Mouse (Mus musculus): ENCODE measurements around the gene Prm1. TPM values are rescaled to one million over a fixed set of nuclear protein-coding genes. Genes with fewer than 3 reads are reported as not detected.

Gene Prm1
- polyA plus RNA-seq (2012), result not detected in 2 replicates

- TF ChIP-seq GATA1 (IDR thresholded peaks at IDR 0.05; ENCODE audit: low read length), result no peak
Observed at GRCm38 (mm10) chr16:10805789-10806527, at the start of gene Prm1. TSS of gene Prm1 (minus strand) at chr16:10805839.

GRCm38 (mm10) chr16:10850905-10851304 lies 45.3 kb upstream of the Prm1 start:
- no peak for TF ChIP-seq GATA1 (IDR thresholded peaks at IDR 0.05; ENCODE audit: low read length)

GRCm38 (mm10) chr16:10849965-10850861 lies 44.6 kb upstream of the Prm1 start:
- no peak for TF ChIP-seq GATA1 (IDR thresholded peaks at IDR 0.05; ENCODE audit: low read length)

GRCm38 (mm10) chr16:10846503-10846902 lies 40.9 kb upstream of the Prm1 start:
- no peak for TF ChIP-seq GATA1 (IDR thresholded peaks at IDR 0.05; ENCODE audit: low read length)

- no peak for TF ChIP-seq GATA1 (IDR thresholded peaks at IDR 0.05; ENCODE audit: low read length)
Observed at GRCm38 (mm10) chr16:10845952-10846351, 40.3 kb upstream of the Prm1 start.

GRCm38 (mm10) chr16:10844319-10844670 lies 38.7 kb upstream of the Prm1 start:
- no peak for TF ChIP-seq GATA1 (IDR thresholded peaks at IDR 0.05; ENCODE audit: low read length)

GRCm38 (mm10) chr16:10843486-10844318 lies 38.1 kb upstream of the Prm1 start:
- TF ChIP-seq GATA1 (IDR thresholded peaks at IDR 0.05; ENCODE audit: low read length), result no peak

- TF ChIP-seq GATA1 (IDR thresholded peaks at IDR 0.05; ENCODE audit: low read length), result no peak
Observed at GRCm38 (mm10) chr16:10842282-10842855, 36.7 kb upstream of the Prm1 start.

- TF ChIP-seq GATA1 (IDR thresholded peaks at IDR 0.05; ENCODE audit: low read length), result no peak
Observed at GRCm38 (mm10) chr16:10840018-10840417, 34.4 kb upstream of the Prm1 start.

- TF ChIP-seq GATA1 (IDR thresholded peaks at IDR 0.05; ENCODE audit: low read length), result no peak
Observed at GRCm38 (mm10) chr16:10838487-10839245, 33.0 kb upstream of the Prm1 start.

- no peak for TF ChIP-seq GATA1 (IDR thresholded peaks at IDR 0.05; ENCODE audit: low read length)
Observed at GRCm38 (mm10) chr16:10837903-10838302, 32.3 kb upstream of the Prm1 start.

GRCm38 (mm10) chr16:10837250-10837649 lies 31.6 kb upstream of the Prm1 start:
- no peak for TF ChIP-seq GATA1 (IDR thresholded peaks at IDR 0.05; ENCODE audit: low read length)

- TF ChIP-seq GATA1 (IDR thresholded peaks at IDR 0.05; ENCODE audit: low read length), result no peak
Observed at GRCm38 (mm10) chr16:10836388-10836787, 30.7 kb upstream of the Prm1 start.

- TF ChIP-seq GATA1 (IDR thresholded peaks at IDR 0.05; ENCODE audit: low read length), result no peak
Observed at GRCm38 (mm10) chr16:10834911-10835587, 29.4 kb upstream of the Prm1 start, which contains the start of gene Rmi2. TSS of gene Rmi2 (plus strand) at chr16:10835059.

All from G1E-ER4 (cell line).